Mouse (Mus musculus) hindbrain, embryonic 12.5 days (tissue): ENCODE measurements at regions not wholly inside any gene's neighbourhood (a gene's known extent, or its start where the extent isn't known, plus 50 kb on each side); places are given as distances from the start of the nearest gene placed in this dataset.

Source experiments
- ATAC-seq: fragments of 200-750 bp; cut with Nextera tagmentation; 2 replicates; pipeline ENCODE4 v1.8.0; 2017; ENCODE audit warnings: moderate TSS enrichment; ENCODE audit not compliant: low FRiP score
- H3K27ac ChIP-seq: fragments of 300-500 bp; sonication (generic); 2 replicates; pipeline ENCODE4 v1.5.1; 2016; ENCODE audit warnings: mild to moderate bottlenecking
- H3K27me3 ChIP-seq: fragments of 300-500 bp; sonication (generic); 2 replicates; pipeline ENCODE4 v1.6.1; 2016; ENCODE audit warnings: mild to moderate bottlenecking
- H3K36me3 ChIP-seq: fragments of 300-500 bp; sonication (generic); 2 replicates; pipeline ENCODE4 v1.6.1; 2016; ENCODE audit warnings: mild to moderate bottlenecking
- H3K4me1 ChIP-seq: fragments of 300-500 bp; sonication (generic); 2 replicates; pipeline ENCODE4 v1.6.1; 2016
- H3K4me2 ChIP-seq: fragments of 300-500 bp; sonication (generic); replicated peaks from 2 replicates; pipeline ENCODE4 v1.6.1; 2016; ENCODE audit warnings: mild to moderate bottlenecking
- H3K4me3 ChIP-seq: fragments of 300-500 bp; sonication (generic); 2 replicates; pipeline ENCODE4 v1.5.1; 2016; ENCODE audit warnings: mild to moderate bottlenecking
- H3K9ac ChIP-seq: fragments of 300-500 bp; sonication (generic); 2 replicates; pipeline ENCODE4 v1.6.1; 2016; ENCODE audit warnings: mild to moderate bottlenecking, moderate library complexity
- H3K9me3 ChIP-seq: fragments of 300-500 bp; sonication (generic); replicated peaks from 2 replicates; pipeline ENCODE4 v1.6.1; 2016; ENCODE audit warnings: mild to moderate bottlenecking
- WGBS: fragments of 180-500 bp; shearing (Covaris S2); methylation state at CpG from one replicate; pipeline ENCODE4 v1.1.7; 2016; 5-methylcytosine and 5-hydroxymethylcytosine counted together

GRCm38 (mm10) chr9:41791501-41792172, 332.5 kb downstream of the Sorl1 start:
- Histone ChIP-seq H3K9me3 (no peaks in the 10 kb centered on the region), H3K4me1 (0 out of 2 replicates have a peak, but pooled peaks cover 4% of the 10 kb centered on the region), H3K9ac (no peak overlapping the region), H3K27ac (no peak overlapping the region), H3K4me2 (no peak overlapping the region), H3K4me3 (no peak overlapping the region), H3K27me3 (no peaks in the 10 kb centered on the region), H3K36me3 (no peaks in the 10 kb centered on the region)
- 80% methylated on average over 5 of the region's 5 CpGs for WGBS
- ATAC-seq: no peak

- no peak overlapping the region for H3K4me2 ChIP-seq
- no peak overlapping the region for H3K27ac ChIP-seq
- no peak for ATAC-seq
- no peaks in the 10 kb centered on the region for H3K4me1 ChIP-seq
- peaks cover 13% of the 10 kb centered on the region; the same call in 1 of the 2 replicates for H3K9me3 ChIP-seq
- H3K4me3 ChIP-seq: no peak overlapping the region
- H3K27me3 ChIP-seq: no peaks in the 10 kb centered on the region
- 78% methylated on average over 3 of the region's 3 CpGs for whole genome bisulfite sequencing
- H3K9ac ChIP-seq: no peak overlapping the region
- no peaks in the 10 kb centered on the region for H3K36me3 ChIP-seq
Measured at GRCm38 (mm10) chr9:41785131-41785530, 339.0 kb downstream of the Sorl1 start.

DNA sequence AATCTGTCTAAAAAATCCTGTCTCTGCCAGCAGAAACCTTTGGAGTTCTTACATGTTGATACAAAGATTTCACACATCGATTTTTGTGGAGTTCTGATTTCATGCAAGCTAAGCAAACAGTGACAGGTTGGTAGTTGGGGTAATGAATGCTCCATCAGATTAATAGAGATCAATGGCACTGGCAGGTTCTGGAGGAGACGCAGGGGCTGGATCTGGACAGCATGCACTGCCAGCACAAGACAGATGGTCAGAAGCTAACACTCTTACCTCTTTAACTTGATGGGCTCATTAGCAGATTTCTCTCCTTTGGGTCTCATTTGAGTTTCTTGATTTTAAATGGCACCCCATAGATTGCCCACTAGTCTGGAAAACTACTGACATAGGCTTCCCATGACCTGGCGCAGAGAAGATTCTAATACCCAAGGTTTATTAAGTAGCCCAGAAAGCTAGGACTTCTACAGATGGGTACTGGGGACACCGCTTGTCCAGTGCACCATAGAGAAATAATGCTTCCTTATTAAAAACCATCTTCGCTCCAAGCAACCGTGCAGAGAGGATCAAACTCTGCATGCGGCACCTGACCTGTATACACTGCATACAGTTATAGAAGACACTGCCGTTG, 351.7 kb downstream of the Sorl1 start:
- H3K27me3 ChIP-seq: no peaks in the 10 kb centered on the region
- no peaks in the 10 kb centered on the region for H3K36me3 ChIP-seq
- no peak overlapping the region for H3K9ac ChIP-seq
- WGBS: 86% methylated on average over 8 of the region's 8 CpGs
- no peak overlapping the region for H3K4me2 ChIP-seq
- no peaks in the 10 kb centered on the region for H3K4me1 ChIP-seq
- ATAC-seq: no peak
- no peak overlapping the region for H3K27ac ChIP-seq
- no peaks in the 10 kb centered on the region for H3K9me3 ChIP-seq
- H3K4me3 ChIP-seq: no peak overlapping the region

DNA sequence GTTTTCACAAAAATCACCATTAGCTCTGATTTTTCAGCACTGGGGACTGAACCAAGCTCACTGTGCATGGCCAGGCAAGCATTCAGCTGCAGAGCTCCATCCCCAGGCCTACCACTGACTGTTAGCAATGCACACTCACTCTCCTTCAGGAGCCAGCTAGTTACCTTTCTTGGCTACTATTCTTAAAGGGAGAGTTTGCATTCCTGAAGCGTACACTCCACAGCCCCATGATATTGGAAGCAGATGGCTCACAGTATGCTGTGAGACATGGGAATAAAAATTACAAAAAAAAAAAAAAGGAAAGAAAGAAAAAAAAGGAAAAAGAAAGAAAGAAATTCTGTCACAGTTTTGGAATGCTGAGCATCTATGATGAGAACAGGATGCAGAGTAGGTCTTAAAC, 352.8 kb downstream of the Sorl1 start:
- Histone ChIP-seq H3K4me1 (peaks cover 4% of the 10 kb centered on the region), H3K4me3 (no peak overlapping the region), H3K4me2 (no peak overlapping the region), H3K27me3 (no peaks in the 10 kb centered on the region), H3K9me3 (no peaks in the 10 kb centered on the region), H3K36me3 (no peaks in the 10 kb centered on the region), H3K9ac (no peak overlapping the region), H3K27ac (no peak overlapping the region; the same call in 1 of the 2 replicates)
- no peak for ATAC-seq
- 69% methylated on average over 1 of the region's 1 CpGs for WGBS

- no peak overlapping the region for H3K27ac ChIP-seq
- H3K9me3 ChIP-seq: no peaks in the 10 kb centered on the region
- WGBS: 88% methylated on average over 3 of the region's 3 CpGs
- H3K36me3 ChIP-seq: no peaks in the 10 kb centered on the region
- H3K9ac ChIP-seq: no peak overlapping the region
- no peak for ATAC-seq
- no peak overlapping the region for H3K4me3 ChIP-seq
- H3K4me2 ChIP-seq: no peak overlapping the region
- H3K4me1 ChIP-seq: peaks cover 10% of the 10 kb centered on the region
- H3K27me3 ChIP-seq: no peaks in the 10 kb centered on the region
Measured at GRCm38 (mm10) chr9:41768316-41768715, 355.8 kb downstream of the Sorl1 start.

DNA sequence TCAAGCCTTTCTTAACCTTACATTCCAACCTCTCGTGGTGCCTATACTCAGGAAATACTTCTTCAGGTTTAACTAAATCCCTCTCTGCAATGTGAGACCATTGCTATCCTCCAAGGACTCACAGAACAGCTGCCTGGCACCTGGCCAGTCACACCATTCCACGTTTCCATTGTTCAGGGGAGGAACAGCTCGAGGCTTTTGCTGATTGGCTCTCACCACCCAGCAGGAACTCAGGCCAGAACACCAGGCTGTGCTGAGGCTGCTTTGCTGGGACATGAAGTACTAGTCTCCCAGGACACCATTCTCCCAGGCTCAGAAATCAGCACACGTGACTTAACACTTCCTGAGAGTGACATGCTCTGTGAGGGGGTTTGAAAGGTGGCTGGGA, 357.6 kb downstream of the Sorl1 start:
- 12% methylated on average over 4 of the region's 4 CpGs for WGBS
- H3K4me2 ChIP-seq: no peak overlapping the region
- ATAC-seq: peak; percentile 73
- H3K27me3 ChIP-seq: no peaks in the 10 kb centered on the region
- peak overlapping the region; percentile 71 for H3K27ac ChIP-seq
- H3K36me3 ChIP-seq: no peaks in the 10 kb centered on the region
- no peaks in the 10 kb centered on the region for H3K9me3 ChIP-seq
- peaks cover 10% of the 10 kb centered on the region for H3K4me1 ChIP-seq
- H3K4me3 ChIP-seq: no peak overlapping the region
- H3K9ac ChIP-seq: no peak overlapping the region

GRCm38 (mm10) chr9:41765816-41766532, 358.1 kb downstream of the Sorl1 start:
- Histone ChIP-seq H3K9ac (no peak overlapping the region), H3K36me3 (no peaks in the 10 kb centered on the region), H3K27ac (peak overlapping the region; percentile 71), H3K4me3 (no peak overlapping the region), H3K27me3 (no peaks in the 10 kb centered on the region), H3K4me2 (no peak overlapping the region), H3K9me3 (no peaks in the 10 kb centered on the region), H3K4me1 (peaks cover 10% of the 10 kb centered on the region)
- 0 out of 2 replicates have a peak, but pooled peaks have one; percentile 13 for ATAC-seq
- WGBS: 81% methylated on average over 6 of the region's 6 CpGs

- H3K36me3 ChIP-seq: no peaks in the 10 kb centered on the region
- no peak overlapping the region for H3K9ac ChIP-seq
- no peak overlapping the region for H3K4me3 ChIP-seq
- no peak overlapping the region for H3K4me2 ChIP-seq
- no peak overlapping the region for H3K27ac ChIP-seq
- no peaks in the 10 kb centered on the region for H3K27me3 ChIP-seq
- H3K4me1 ChIP-seq: peaks cover 4% of the 10 kb centered on the region
- no peaks in the 10 kb centered on the region for H3K9me3 ChIP-seq
- no peak for ATAC-seq
- 71% methylated on average over 3 of the region's 3 CpGs for WGBS
Measured at GRCm38 (mm10) chr9:41761050-41761576, 363.0 kb downstream of the Sorl1 start.

DNA sequence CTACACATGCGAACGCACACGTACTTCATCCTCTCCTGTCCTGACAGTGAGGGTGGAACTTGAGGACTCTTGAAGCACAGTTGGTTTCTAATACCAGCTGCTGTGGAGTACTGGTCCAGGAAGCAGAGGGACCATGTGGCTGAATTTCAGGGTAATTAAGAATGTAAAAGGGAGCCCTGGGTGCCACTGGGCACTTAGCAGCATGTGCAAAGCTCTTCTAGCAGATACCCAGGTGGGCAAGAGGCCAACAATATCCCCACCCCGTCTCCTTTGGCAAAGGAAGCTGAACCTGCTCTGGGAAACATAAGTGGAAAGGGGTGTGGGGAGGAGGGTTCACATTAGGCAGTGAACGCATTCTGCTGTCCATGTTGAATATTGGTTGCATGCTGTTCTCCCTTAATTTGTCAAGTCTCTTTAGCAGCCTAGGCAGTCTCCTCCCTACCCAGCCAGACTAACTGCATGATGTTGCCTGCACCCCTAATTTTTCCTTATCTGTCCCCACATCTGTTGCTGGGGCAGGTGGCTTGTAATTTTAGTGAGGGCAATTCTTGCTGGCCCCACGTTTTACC, 369.6 kb downstream of the Sorl1 start:
- 0 out of 2 replicates have a peak overlapping the region, but pooled peaks have one; percentile 17 for H3K27ac ChIP-seq
- no peaks in the 10 kb centered on the region for H3K27me3 ChIP-seq
- H3K4me3 ChIP-seq: no peak overlapping the region
- no peak for ATAC-seq
- 64% methylated on average over 6 of the region's 6 CpGs for WGBS
- no peaks in the 10 kb centered on the region for H3K9me3 ChIP-seq
- peaks cover 8% of the 10 kb centered on the region; the same call in 1 of the 2 replicates for H3K4me1 ChIP-seq
- H3K9ac ChIP-seq: no peak overlapping the region
- H3K4me2 ChIP-seq: no peak overlapping the region
- H3K36me3 ChIP-seq: no peaks in the 10 kb centered on the region

- Histone ChIP-seq H3K4me3 (no peak overlapping the region), H3K9ac (no peak overlapping the region), H3K27me3 (no peaks in the 10 kb centered on the region), H3K27ac (no peak overlapping the region), H3K36me3 (no peaks in the 10 kb centered on the region), H3K4me2 (no peak overlapping the region), H3K9me3 (no peaks in the 10 kb centered on the region), H3K4me1 (no peaks in the 10 kb centered on the region)
- no peak for ATAC-seq
- 82% methylated on average over 5 of the region's 5 CpGs for WGBS
Measured at GRCm38 (mm10) chr9:41745979-41746647, 378.0 kb downstream of the Sorl1 start.

DNA sequence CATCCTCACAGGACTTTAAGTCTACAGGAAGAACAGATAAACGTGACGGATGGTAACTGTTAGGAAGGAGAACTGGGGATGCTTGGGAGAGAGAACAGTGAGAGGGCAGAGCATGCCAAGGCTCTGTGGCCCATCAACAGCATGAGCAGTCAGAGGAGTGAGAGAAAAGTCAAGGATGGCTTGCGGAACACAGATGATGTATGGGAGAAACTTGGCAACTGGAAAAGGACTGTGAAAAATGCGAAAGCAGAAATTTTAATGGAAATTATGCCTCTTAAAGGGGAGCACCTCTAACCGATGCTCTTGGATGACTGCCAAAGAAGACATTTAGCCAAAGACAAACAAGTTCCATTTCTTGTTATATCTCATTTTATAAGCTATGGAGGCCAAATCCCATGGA, 382.6 kb downstream of the Sorl1 start:
- H3K9me3 ChIP-seq: no peaks in the 10 kb centered on the region
- no peaks in the 10 kb centered on the region for H3K27me3 ChIP-seq
- H3K4me1 ChIP-seq: peaks cover 13% of the 10 kb centered on the region
- H3K4me2 ChIP-seq: no peak overlapping the region
- no peak for ATAC-seq
- H3K27ac ChIP-seq: no peak overlapping the region
- 82% methylated on average over 5 of the region's 5 CpGs for WGBS
- H3K4me3 ChIP-seq: no peak overlapping the region
- H3K9ac ChIP-seq: no peak overlapping the region
- no peaks in the 10 kb centered on the region for H3K36me3 ChIP-seq

DNA sequence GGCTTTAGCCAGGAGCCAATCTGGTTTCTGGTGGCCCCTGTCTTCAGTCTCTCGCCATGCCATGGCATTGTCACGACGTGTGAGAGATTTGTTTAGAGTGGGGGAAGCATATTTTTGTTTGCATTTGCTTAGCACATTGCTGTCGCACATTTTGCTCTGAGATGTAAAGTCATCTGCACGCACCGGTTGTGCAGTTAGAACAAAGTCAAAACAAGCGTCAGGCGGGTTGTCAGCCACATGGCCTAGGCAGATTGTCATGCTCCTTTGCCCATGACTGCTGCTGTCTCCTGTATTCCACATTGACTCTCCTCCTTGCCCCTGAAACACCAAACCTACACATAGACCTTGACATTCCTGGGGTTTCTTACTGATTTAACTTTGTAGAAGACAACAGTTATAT, 383.6 kb downstream of the Sorl1 start:
- H3K4me1 ChIP-seq: peaks cover 15% of the 10 kb centered on the region
- no peak overlapping the region for H3K9ac ChIP-seq
- H3K4me3 ChIP-seq: no peak overlapping the region
- WGBS: 92% methylated on average over 8 of the region's 8 CpGs
- H3K9me3 ChIP-seq: no peaks in the 10 kb centered on the region
- H3K4me2 ChIP-seq: no peak overlapping the region
- no peak overlapping the region for H3K27ac ChIP-seq
- ATAC-seq: no peak
- no peaks in the 10 kb centered on the region for H3K27me3 ChIP-seq
- H3K36me3 ChIP-seq: no peaks in the 10 kb centered on the region
